Mouse (Mus musculus) induced T-regulatory cell, adult 2 months (primary cell): ENCODE results near the gene Rdh8.
A peak's percentile ranks its signal among the peaks of the same experiment; 100 is the strongest.

Source experiments
- DNase-seq: peaks from one replicate; pipeline ENCODE4 v3.0.0-alpha.2; 2012; ENCODE audit warnings: low read depth

Gene Rdh8

DNA sequence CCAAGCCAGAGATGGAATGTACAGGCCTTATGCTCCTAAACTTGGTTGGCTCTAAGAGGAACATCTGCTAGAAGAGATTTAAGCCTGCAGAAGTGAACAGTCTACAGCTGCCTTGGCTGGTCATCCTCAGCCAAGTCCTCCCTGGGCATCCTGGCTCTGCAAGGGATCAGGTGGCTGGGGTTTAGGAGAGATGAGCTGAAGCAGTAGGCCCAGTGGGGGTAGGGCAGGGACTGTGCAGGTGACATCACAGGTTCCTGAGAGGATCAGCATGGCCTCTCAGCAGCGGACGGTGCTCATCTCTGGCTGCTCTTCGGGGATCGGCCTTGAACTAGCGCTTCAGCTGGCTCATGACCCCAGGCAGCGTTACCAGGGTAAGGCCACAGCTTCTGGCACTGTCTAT is at the start of gene Rdh8:
Gene Rdh8 (plus strand): TSS at position 268 of the 400 bp plus-strand sequence.
- no peak for DNase-seq

GRCm38 (mm10) chr9:20781286-20781685 is 37.0 kb upstream of the Rdh8 start:
- DNase-seq, result no peak

- DNase-seq, result no peak
Observed at GRCm38 (mm10) chr9:20785055-20785454, 33.2 kb upstream of the Rdh8 start.

DNA sequence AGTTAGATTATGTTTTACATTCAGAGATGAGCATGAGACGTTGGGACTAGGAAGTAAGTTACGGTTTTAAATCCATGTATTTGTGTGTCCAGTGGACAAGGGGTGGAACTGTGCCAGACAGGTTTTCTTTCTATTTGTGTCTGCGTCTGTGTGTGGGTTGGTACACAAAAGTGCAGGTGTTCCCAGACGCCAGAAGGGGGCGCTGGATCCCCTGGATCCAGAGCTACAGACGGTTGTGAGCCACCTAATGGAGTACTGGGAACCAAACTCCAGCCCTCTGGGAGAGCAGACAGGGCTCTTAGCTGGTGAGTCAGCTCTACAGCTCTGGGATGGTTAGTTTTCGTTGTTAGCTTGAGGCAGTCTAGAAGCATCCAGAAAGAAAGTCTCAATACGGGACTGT is 30.3 kb upstream of the Rdh8 start:
- no peak for DNase-seq

- no peak for DNase-seq
Observed at GRCm38 (mm10) chr9:20789651-20790050, 28.7 kb upstream of the Rdh8 start.

DNA sequence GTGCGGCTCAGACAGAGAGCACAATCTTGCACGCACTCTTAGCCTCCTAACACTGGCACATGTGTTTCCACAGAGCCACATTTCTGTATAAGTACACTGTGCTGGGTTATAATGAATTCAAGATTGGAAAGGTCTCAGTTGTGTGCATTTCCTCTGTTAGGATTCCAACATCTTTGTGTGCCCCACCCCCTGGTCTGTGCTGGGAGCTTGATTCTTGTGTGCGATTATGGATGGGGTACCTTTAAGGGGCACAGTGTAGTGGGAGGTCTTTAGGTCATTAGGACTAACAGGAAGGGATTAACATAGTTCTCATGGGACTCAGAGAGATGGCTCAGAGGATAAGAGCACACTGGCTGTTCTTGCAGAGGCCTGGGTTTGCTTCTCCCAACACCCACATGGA is 28.0 kb upstream of the Rdh8 start:
- DNase-seq, result no peak

- peak; percentile 8 for DNase-seq
Observed at GRCm38 (mm10) chr9:20794108-20794806, 24.0 kb upstream of the Rdh8 start.

- DNase-seq, result peak; percentile 76
Observed at GRCm38 (mm10) chr9:20804266-20805158, 13.8 kb upstream of the Rdh8 start.

- DNase-seq, result no peak
Observed at GRCm38 (mm10) chr9:20805159-20805495, 13.2 kb upstream of the Rdh8 start.

GRCm38 (mm10) chr9:20805706-20806105 is 12.6 kb upstream of the Rdh8 start:
- no peak for DNase-seq

- no peak for DNase-seq
Observed at GRCm38 (mm10) chr9:20810271-20810670, 8.0 kb upstream of the Rdh8 start.

- DNase-seq, result no peak
Observed at GRCm38 (mm10) chr9:20810773-20811172, 7.5 kb upstream of the Rdh8 start.

GRCm38 (mm10) chr9:20812537-20813271 is 5.6 kb upstream of the Rdh8 start:
- peak; percentile 35 for DNase-seq

DNA sequence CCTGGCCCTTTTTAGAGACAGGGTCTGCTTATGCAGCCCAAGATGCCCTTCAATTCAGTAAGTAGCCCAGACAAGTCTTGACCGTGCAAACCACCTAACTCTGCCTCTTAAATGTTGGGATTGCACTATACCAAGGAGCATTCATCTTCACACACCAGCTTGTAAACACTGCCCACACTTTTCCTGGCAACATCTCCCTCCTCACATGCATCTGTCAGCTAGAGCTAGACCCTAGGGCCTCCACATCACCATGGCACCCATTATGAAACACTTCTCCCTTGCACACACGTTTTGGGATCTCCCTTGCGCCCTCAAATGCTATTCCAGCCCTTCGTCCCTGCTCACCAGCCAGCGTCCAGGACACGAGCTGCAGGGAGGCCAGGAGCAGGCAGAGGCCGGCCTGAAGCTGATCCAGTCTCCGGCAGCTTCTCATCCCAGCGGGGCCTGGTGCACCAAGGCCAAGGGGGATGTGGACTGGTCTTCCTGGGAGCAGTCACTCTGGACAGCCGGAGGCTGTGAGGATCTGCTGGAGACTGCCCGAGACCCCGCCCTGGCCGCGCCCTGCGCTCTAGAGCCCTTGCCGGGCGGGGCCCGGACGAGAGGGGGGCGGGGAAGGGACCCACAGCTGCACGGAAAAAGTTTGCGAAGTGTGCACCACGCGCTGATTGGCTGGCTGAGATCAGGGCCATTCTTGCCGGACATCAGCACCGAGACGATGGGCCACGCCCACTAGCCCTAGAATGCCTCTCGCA is 3.6 kb upstream of the Rdh8 start, which contains the start of gene Col5a3:
Gene Col5a3 (minus strand): TSS at position 547 of the 752 bp plus-strand sequence.
- DNase-seq, result no peak

DNA sequence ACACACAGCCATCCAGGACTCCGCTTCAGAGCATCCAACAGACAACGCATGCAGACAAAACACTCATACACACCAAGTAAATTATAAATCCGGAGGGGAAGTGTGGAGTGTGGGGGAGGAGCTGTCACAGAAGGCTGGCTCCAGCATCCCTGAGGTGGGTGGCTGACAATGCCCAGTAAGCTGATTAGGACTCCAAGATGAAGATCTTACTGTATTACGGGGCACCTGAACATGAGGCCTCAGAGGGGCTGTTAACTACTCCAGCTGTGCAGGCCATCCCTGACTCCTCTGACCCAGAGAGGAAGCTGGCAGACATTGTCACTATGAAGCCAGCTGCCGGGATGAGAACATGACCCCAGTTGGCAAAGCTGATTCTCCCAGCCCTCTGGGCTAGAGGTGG is 1.7 kb downstream of the Rdh8 start:
- no peak for DNase-seq

DNA sequence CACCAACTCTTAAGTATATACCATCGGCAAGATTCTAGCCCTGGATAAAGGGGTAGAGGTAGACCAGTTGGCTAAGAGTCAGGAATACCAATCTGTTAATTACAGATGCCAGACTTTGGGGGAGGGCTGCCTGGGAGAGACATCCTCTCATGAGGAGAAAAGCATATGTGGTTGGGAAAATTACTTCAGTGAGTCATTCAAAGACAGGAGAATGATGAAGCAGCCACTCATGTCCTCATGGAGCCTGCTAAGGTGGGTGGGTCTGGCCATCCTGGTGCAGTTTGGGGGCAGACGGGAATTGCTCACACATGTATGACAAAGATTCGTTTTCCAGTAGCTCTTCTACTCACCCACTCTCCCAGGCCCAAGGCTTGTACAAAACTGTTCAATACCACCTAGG is 4.5 kb downstream of the Rdh8 start:
- DNase-seq, result no peak

- no peak for DNase-seq
Observed at GRCm38 (mm10) chr9:20825781-20826180, 7.5 kb downstream of the Rdh8 start.

GRCm38 (mm10) chr9:20828127-20828526 is 9.8 kb downstream of the Rdh8 start:
- no peak for DNase-seq

DNA sequence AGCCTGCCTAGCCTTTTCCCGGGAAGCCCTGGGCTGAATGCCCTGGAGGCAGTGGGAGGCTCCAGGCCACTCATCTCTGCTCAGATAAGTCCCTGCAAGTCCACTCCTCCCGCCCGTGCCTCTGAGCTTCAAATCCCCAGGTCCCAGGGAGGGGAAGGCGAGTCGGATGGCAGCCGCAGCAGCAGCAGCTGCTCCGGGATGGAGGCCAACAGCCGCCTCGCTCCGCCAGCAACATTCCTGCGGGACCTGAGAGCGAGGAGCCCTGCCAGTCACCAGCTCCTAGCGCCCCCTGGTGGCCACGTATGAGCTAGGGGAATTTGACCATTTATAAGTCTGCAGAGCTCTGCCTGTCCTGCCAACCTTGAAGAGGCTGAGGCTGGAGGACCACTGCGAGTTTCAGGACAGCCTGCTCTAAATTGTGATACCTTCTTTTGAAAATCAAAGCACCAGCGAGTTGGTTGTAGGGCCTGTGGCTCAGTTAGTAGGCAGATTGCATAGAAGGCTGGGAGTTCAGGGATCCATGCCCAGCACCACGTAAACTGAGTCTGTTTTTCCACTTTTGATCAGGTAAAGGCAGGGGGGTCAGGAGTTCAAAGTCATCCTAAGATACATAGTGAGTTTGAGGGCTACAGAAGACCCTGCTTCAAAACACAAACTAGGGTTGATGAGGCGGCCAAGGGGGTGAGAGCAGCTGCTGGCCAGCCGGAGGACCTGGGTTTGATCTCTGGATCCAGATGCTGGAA is 12.8 kb downstream of the Rdh8 start:
- DNase-seq, result peak; percentile 83

DNA sequence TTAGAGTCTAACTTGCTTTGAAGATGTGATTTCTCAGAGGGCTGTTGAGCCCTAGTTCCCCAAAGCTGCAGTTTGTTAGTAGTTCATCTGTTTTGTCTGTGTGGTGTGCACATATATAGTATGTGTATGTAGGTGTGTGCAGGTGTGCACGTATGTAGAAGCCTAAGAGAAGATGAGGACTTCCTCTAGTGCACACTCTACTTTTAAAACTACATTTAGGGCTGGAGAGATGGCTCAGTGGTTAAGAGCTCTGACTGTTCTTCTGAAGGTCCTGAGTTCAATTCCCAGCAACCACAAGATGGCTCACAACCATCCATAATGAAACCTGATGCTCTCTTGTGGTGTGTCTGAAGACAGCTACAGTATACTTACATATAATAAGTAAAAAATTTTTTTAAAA is 16.6 kb downstream of the Rdh8 start:
- no peak for DNase-seq

DNA sequence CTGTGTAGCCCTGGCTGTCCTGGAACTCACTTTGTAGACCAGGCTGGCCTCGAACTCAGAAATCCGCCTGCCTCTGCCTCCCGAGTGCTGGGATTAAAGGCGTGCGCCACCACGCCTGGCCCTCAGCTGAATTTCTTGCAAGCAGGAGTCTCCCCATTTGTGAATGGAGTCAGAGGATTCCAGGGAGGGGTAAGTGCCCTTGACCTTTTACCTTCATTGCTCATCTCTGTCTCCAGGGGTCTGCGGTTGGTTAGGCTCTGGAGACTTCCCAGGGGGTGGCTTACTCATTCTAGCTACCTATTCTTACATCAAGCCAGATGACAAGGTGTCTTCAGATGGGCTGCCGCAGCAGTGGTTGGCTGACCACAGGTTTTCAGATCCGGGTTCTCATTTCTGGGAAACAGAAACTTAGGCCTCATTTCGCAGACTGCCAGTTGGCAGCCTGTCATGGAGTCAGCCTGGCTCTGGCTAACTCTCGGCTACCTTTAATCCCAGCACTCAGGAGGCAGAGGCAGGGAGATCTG is 17.2 kb downstream of the Rdh8 start:
- DNase-seq, result peak; percentile 17
